Mouse (Mus musculus) large intestine, adult 2 months (tissue): ENCODE data around the gene 1700025B11Rik. TPM values are rescaled to one million over a fixed set of nuclear protein-coding genes. Genes with fewer than 3 reads are reported as not detected.
A peak's percentile ranks its signal among the peaks of the same experiment; 100 is the strongest.
"Not testable (repeated sequence)": the region's sequence is repeated elsewhere in the genome, so short reads cannot be mapped to it uniquely, and the experiment has no call there.

ENCODE experiments used
- DNase-seq: peaks from one replicate; pipeline ENCODE4 v3.0.0-alpha.2; 2012; ENCODE audit warnings: low read depth, low spot score
- WGBS: fragments of 180-500 bp; shearing (Covaris S2); methylation state at CpG from one replicate; pipeline ENCODE4 v1.1.7; 2018; 5-methylcytosine and 5-hydroxymethylcytosine counted together
- polyA plus RNA-seq: library from polyadenylated mRNA; depleted of rRNA; stranded (reverse); fragments of >200 nt; gene quantifications from 2 replicates; pipeline ENCODE4 v1.2.3, GENCODE M21; 2012; rRNA removed

Gene 1700025B11Rik
- polyA plus RNA-seq: not detected in 2 replicates

DNA sequence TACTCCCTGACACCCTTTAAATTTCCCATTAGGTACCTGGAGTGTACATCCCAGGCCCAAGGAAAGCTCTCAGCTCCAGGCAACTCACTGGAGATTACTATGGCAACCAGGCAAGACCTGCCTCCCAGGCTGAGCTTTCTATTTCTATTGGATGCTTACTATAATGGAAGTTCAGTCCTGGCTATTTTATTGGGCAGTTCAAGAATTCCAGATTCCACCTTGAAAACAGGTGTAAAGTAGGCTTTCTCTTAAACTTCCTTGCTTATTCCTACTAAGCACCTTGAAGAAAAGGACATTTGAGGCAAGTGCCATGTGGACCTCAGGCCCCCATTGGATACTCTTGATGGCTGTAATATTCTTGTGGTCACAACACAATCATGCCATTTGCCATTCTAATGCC, at the start of gene 1700025B11Rik:
TSS of gene 1700025B11Rik (minus strand) at position 101 of the 400 bp plus-strand sequence.
- DNase-seq: no peak

DNA sequence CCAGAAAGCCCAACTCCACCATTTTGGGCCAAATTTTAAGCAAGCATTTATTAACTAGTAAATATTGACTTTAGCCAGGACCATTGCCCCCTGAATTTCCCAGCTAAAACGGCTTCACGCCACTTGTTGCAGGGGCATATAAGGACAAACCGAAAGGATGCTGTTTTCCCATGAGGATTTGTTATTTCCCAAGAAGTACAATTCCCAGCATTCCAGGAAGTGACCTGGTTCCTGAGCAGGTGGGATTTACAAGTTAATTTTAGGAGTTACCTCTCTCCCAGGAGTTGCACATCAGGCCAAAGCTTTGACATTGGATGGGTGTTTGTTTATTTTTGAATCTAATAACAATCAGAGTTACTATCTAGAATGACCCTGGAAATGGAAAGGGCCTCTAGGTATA, 44.4 kb upstream of the 1700025B11Rik start:
- no peak for DNase-seq
- WGBS: 88% methylated on average over 3 of the region's 3 CpGs

DNA sequence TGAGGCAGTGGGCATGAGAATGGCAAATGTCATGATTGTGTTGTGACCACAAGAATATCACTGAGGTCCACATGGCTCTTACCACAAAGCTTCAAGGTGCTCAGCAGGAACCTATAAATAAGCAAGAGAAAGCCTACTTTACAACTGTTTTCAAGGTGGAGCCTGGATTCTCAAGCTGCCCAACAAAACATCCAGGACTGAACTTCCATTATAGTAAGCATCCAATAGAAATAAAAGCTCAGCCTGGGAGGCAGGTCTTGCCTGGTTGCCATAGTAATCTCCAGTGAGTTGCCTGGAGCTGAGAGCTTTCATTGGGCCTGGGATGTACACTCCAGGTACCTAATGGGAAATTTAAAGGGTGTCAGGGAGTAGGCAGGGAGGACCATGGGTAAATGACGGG, 37.3 kb upstream of the 1700025B11Rik start, which contains the start of gene Gm36245:
TSS of gene Gm36245 (plus strand) at position 301 of the 400 bp plus-strand sequence.
- DNase-seq: no peak
- 92% methylated on average over 1 of the region's 1 CpGs for WGBS

DNA sequence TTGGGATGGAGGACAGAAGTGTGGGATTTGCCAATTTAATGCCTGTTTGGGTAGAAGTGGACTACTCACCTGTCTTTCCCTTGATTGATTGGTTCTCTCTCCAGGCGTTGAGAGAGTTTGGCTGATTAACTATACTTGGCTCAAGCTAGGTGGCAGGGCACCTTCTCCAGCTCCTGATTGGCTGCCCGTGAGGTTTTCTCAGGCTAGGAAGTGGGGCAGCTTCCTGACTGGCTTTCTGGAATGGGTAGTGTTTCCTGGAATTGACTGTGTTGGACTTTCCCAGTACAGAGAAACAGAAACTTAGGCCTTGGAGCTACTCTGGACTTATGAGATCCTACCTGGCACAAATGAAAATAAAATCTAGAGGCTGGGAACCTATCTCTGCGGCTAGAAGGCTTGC, 36.7 kb upstream of the 1700025B11Rik start:
- no peak for DNase-seq
- 75% methylated on average over 3 of the region's 3 CpGs for WGBS

DNA sequence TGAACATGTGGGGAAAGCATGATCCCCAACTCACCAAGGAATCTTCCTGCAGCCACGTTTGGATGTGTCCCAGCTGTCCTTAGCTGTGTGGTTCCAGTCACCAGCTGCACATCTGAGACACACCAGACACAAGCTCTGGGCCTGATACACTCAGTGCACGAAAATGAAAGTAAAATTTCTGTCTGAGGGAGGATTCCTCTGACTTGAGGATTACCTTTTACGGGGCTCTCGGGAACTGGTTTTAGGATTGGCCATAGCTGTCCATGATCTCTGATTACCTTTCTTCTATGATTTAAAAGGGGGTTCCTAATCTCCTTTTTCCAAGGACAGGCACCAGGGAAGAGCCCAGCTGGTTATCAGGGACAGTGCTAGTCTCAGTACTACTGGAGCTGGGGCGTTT, 34.3 kb upstream of the 1700025B11Rik start, which contains the start of gene Apol10b:
TSS of gene Apol10b (minus strand) at position 165 of the 400 bp plus-strand sequence.
- 21% methylated on average over 5 of the region's 5 CpGs for WGBS
- DNase-seq: no peak

DNA sequence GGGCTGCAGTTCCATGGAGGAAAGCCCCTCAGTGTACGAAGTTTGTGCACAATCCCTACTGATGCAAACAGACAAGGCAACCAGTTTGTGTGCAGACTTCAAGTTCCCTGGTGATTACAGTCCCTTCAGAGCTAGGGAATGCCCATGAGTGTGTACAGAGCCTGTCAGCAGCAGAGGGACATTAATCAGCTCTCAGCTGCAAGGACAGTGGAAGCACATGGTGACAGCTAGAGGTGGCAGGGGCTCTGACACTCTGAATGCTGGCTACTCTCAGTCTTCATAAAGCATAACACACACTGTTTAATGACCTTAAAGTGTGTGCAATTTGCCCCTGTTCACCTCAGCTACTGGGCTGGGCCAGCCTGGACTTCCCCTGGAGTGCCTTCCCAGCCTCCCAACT, 31.9 kb upstream of the 1700025B11Rik start:
- no peak for DNase-seq
- WGBS: 91% methylated on average over 1 of the region's 1 CpGs

DNA sequence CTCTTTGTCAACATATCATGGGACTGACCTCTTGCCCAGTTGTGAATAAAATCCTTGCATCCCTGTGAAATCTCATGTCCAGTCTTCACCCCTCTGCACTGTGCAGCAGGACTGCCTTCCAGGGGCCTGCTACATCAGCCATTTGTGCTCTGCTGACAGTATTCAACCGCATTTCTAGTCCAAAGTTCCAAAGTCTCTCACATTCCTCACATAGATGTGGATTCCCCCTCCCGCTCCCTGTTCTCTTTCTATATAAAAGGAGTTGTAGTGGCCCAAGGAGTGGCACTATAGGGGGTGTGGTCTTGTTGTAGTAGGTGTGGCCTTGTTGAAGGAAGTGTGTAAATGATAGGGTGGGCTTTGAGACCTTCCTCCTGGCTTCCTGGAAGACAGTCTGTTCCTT, 29.2 kb upstream of the 1700025B11Rik start:
- 43% methylated on average over 2 of the region's 2 CpGs for WGBS
- DNase-seq: no peak

DNA sequence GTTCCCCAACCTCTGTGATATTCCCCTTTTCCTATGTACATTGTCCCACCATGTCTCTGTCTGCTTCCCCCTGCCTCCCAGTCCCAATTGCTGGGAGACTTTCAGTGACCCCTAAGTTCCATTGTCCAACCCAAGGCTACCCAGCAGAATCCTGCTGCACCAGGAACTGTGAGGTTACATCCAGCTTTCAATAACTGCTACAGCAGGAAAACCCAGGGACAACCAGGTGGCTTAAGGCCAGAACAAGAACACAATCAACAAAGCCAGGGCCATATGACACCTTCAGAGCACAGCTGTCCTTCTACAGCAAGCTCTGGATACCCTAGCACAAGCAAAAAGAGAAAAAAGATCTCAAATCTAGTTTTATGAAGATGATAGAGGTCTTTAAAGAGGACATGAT, 27.3 kb upstream of the 1700025B11Rik start:
- no peak for DNase-seq

DNA sequence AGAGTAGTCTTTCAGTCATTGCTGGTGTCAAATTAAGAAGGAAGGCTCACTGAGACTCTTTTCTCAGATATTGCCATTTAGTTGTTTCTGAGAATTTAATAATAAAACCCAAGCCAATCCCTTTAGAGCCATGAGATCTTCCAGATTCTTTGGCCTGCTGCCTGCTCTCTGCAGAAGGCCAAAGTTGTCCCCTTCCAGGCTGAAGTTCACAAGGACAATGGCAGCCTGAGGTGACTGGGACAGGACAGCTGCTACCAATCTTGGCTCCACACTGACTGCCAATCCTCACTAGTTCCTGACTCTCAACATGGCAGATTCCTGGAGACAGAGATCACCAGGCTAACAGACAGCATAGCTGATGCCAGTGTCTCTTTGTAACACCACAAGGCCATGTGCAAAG, 25.3 kb upstream of the 1700025B11Rik start:
- no peak for DNase-seq

DNA sequence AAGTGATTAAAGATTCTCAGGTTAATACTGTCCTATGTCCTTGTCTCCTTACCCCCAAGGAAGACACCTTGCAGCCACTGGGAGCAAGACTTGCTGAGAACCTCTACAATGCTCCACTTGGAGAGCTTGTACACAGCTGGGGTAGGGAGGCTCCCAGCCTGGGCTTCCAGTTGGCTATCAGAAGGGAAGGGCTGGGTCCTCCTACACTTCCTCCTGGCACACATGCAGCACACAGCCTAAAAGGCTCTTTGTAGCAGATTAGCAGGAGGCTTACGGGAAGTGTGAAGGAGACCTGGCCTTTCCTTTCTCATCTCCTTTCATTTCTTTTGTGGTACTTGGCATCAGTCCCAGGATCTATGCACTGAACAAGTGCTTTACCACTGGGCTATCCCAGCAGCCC, 20.0 kb upstream of the 1700025B11Rik start:
- peak; percentile 21 for DNase-seq
- WGBS: 8% methylated on average over 1 of the region's 1 CpGs

DNA sequence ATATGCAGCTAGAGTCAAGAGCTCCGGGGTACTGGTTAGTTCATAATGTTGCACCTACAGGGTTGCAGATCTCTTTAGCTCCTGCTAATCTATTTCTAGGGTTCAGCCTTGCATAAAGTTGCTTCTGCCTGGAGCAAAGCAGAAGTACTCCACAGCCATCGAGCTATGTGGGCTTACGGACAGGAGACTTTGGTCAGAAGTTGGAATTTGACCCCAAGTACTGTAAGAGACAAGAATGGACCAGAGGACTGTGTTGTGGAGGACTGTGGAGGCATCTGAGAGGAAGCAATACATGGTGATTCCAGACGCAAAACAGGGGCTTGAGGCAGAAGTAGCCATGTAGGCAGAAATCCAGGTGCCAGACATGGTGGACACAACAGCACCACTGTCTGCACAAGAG, 17.6 kb upstream of the 1700025B11Rik start:
- 80% methylated on average over 4 of the region's 4 CpGs for WGBS
- no peak for DNase-seq

DNA sequence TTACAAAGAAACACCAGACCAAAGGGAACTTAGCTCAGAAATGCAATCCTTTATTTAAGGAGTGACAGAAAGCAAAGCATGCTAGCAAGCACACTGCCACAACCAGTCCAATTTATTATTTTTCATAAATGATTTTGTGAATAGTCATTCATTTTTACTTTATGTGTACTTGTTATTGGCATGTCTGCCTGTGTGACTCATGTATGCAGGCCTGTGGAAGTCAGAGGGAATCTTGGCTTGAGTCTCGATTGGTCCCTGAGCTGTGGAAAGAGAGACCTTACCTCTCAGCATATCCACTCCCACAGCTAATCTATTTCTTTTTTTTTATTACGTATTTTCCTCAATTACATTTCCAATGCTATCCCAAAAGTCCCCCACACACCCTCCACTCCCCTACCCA, 17.1 kb upstream of the 1700025B11Rik start:
- DNase-seq: no peak
- 89% methylated on average over 2 of the region's 2 CpGs for WGBS

DNA sequence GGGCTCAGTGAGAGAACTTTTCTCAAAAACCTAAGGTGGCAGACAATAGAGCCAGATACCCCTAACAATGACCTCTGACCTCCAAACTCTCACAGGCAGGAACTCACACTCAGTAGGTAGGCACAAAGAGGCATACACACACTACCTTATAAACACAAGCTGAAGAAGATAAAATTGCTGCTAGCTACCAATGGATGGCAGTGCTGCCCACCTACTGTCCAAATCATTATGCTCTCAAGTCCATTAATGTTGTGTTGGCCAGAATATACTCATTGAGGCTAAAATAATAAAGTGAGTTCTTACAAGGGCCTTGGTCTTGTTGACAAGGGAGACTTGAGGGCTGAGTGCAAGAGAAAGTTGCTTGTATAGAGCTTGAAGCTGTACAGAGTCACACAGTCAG, 1.5 kb upstream of the 1700025B11Rik start:
- DNase-seq: no peak

DNA sequence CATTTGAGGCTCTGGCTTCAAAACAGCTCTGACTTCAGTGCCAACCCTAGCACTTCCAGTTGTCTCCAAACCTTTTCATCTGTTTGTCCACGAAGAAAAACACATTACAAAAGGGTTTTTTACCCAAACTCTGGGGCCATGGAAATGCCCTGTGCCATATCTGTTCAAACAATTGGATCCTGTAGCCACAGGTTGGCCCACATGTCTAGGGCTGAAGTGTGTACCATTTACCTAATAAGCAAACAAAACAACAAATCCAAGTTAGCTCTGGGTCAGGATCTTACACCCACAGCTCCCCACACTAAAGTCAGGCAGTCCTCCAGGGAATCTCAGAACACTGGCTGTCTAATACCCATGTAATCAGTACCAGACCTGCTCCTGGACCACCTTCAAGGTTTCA, 22.5 kb downstream of the 1700025B11Rik start:
- 67% methylated on average over 1 of the region's 1 CpGs for WGBS

DNA sequence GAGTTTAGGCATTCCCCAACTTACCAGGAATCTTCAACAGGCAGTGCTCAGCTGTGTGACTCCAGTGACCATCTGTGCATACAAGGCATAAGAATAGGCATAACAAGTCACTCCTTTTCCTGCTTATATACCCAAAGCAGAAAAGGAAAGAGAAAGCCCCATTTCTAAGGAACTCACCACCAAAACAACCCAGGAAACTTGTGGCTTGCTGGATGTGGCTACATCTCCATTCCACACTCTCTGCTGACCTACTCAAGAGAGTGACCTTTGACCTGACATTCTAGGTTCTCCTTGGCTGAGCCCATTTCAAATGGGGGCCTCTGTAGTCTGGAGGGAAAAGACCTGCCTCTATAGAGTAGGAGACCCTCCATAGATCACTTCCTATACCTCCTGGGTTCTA, 28.5 kb downstream of the 1700025B11Rik start, which contains the start of gene Apol7c:
TSS of gene Apol7c (minus strand) at position 101 of the 400 bp plus-strand sequence.
- DNase-seq: no peak

More for the DNA sequence above, 22.5 kb downstream of the 1700025B11Rik start:
- not testable (repeated sequence) for DNase-seq

DNA sequence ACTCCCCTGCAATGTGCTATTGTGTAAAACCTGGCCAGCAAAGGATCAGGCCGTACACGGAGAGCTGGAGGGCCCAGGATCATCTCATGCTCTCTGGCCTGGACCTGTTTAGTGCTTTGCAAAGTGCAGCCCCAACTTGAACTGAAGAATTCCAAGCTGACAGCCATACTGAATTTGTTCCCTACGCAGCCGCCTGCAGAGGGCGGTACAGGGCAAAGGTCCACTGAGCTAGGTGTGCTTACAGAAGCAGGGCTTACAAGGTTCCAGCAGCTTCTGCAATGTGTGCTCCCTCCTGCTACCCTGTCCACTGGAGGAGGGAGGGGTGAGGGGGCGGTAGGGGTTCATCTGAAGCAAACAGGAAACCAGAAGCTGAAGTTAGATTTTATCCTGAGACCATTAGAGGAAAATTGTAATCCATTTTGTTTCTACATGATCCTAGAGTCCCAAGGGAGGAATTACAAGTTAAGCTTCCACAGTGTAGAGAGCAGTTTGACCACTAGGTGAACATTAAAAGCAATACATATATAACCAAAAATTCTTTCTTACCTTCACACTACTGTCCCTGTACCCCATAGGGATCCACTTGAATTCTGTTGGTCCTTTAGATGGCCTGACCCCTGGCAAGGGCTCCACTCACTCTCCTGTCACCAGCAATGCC, 38.4 kb downstream of the 1700025B11Rik start:
- peak; percentile 39 for DNase-seq
- 9% methylated on average over 6 of the region's 6 CpGs for WGBS

DNA sequence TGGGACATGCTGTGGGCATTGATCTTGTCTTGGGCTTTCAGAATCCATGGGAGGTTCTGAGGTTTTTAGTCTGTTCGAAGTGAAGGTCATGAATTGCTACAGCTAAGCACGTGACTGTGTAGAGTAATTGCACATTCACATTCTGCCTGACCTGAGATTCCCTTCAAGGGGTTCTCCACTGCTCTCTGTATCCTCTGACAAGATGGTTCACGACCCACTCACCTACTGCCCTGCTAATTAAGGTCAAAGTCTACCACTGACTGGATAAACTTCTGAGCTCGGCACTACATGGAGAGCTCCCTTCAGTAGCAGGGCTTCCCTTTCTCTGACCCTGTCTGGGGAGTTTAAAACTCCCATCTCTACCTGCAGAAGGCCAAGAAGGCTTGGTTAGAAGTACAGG, 41.1 kb downstream of the 1700025B11Rik start:
- WGBS: 52% methylated on average over 4 of the region's 4 CpGs
- not testable (repeated sequence) for DNase-seq

Other genes with a start within 250 kb of the 1700025B11Rik start
- gene Apol7a, start 162.8 kb downstream of the 1700025B11Rik start, polyA plus RNA-seq: 43.7 and 83.1 TPM in 2 replicates
- gene Apol9a, start 150.8 kb downstream of the 1700025B11Rik start, polyA plus RNA-seq: 22.6 and 91.1 TPM in 2 replicates
- 0.63 and 1.4 TPM in 2 replicates for gene Apol7b, start 114.4 kb downstream of the 1700025B11Rik start, polyA plus RNA-seq
- 94.4 and 159 TPM in 2 replicates for gene Apol10a, start 84.8 kb downstream of the 1700025B11Rik start, polyA plus RNA-seq
- 0.11 and 0.21 TPM in 2 replicates for gene Apol11a, start 53.6 kb downstream of the 1700025B11Rik start, polyA plus RNA-seq
- gene Apol7c, start 28.6 kb downstream of the 1700025B11Rik start, polyA plus RNA-seq: 24.7 and 45.8 TPM in 2 replicates
- 0.88 and 0.93 TPM in 2 replicates for gene Apol10b, start 34.2 kb upstream of the 1700025B11Rik start, polyA plus RNA-seq
- gene Gm36245, start 37.4 kb upstream of the 1700025B11Rik start, polyA plus RNA-seq: not detected in 2 replicates
- gene Apol11b, start 81.4 kb upstream of the 1700025B11Rik start, polyA plus RNA-seq: 0.21 and 0.33 TPM in 2 replicates
- gene Apol7e, start 137.0 kb upstream of the 1700025B11Rik start, polyA plus RNA-seq: 3.0 and 6.7 TPM in 2 replicates
- 16.8 and 44.4 TPM in 2 replicates for gene Apol9b, start 167.1 kb upstream of the 1700025B11Rik start, polyA plus RNA-seq
- gene Apol8, start 195.1 kb upstream of the 1700025B11Rik start, polyA plus RNA-seq: 0.04 TPM in 1 of 2 replicates, not detected in the other